22 mouse cellular contexts compared by ENCODE assay signal in genomic region chr1:135755913-135756312, GRCm38 (mm10). TPM values are rescaled to one million over a fixed set of nuclear protein-coding genes. Genes with fewer than 3 reads are reported as not detected.
DNase-seq lines count a peak whose midpoint lies in the region; ATAC-seq and TF ChIP-seq lines count a peak whose summit lies in the region.
"Had no signal": no experiment of that assay in that cellular context is flagged by ENCODE, and none has a peak within 500 bp of the region (broad histone marks: within the 10 kb centered on the region; RNA-seq: fewer than 3 reads in every experiment).

No protein-coding gene starts in this region.

- no peaks in the 10 kb centered on the region for H3K79me2 ChIP-seq in heart, adult 2 months (replicated peaks; ENCODE audit: control insufficient read depth, insufficient read depth, low read length)
- no peaks in the 10 kb centered on the region for H3K79me2 ChIP-seq in C2C12 (ENCODE audit: control insufficient read depth, insufficient read depth)

- H3K27ac ChIP-seq in heart, adult 2 months, result peak overlapping the region; percentile 58
- H3K27ac ChIP-seq in heart, embryonic 11.5 days (ENCODE audit: low read depth, low read length), result no peak overlapping the region
- H3K27ac ChIP-seq in embryonic fibroblast, embryonic 13.5 days (ENCODE audit: insufficient read depth, low read length), result peak overlapping the region; percentile 94
- H3K27ac ChIP-seq in kidney, adult 2 months (ENCODE audit: insufficient read depth, low read depth, low read length), result no peak overlapping the region
- H3K27ac ChIP-seq: forebrain, embryonic 13.5 days; liver, embryonic 12.5 days; macrophage; midbrain, embryonic 13.5 days had no signal

- no peak for TF ChIP-seq EP300 in heart, adult 2 months (IDR thresholded peaks at IDR 0.05; ENCODE audit: insufficient read depth, low read depth, low read length)

- intact Hi-C loops in heart, adult 2 months (cut with DNase I), result no loop called here

- H3K4me2 ChIP-seq in heart, embryonic 11.5 days, result no peak overlapping the region
- H3K4me2 ChIP-seq: forebrain, embryonic 13.5 days; heart, embryonic 12.5 days; liver, embryonic 12.5 days; midbrain, embryonic 13.5 days had no signal

- DNase-seq in heart, adult 2 months, result no peak
- peak; percentile 52 for DNase-seq in 3134 (ENCODE audit: extremely low read depth, insufficient read length, low spot score)
- DNase-seq in kidney, adult 2 months, result no peak
- no peak for DNase-seq in cerebellum, adult 11 months
- DNase-seq in layer of hippocampus, postnatal 25 days (ENCODE audit: extremely low spot score in 1 of 2, low spot score in 1 of 2), result no peak
- DNase-seq: cerebellum, adult 2 months; cerebellum, postnatal 14 days; kidney, adult 18-20 months; kidney, postnatal 36 days; layer of hippocampus, postnatal 36 days; left cerebral cortex, postnatal 4 days; thymus, postnatal 25 days had no signal

- H3K4me1 ChIP-seq in heart, adult 2 months (ENCODE audit: control insufficient read depth, insufficient read depth, low read length), result peaks cover 4% of the 10 kb centered on the region
- H3K4me1 ChIP-seq in heart, embryonic 11.5 days (ENCODE audit: control insufficient read depth, insufficient read depth, low read length), result peaks cover 14% of the 10 kb centered on the region
- 0 out of 2 replicates have a peak, but pooled peaks cover 3% of the 10 kb centered on the region for H3K4me1 ChIP-seq in embryonic fibroblast, embryonic 13.5 days (ENCODE audit: control insufficient read depth, insufficient read depth, low read length)
- H3K4me1 ChIP-seq in kidney, adult 2 months (ENCODE audit: control insufficient read depth, insufficient read depth, low read length), result no peaks in the 10 kb centered on the region
- H3K4me1 ChIP-seq: forebrain, embryonic 13.5 days; liver, embryonic 12.5 days; midbrain, embryonic 13.5 days had no signal

- no peaks in the 10 kb centered on the region for H3K27me3 ChIP-seq in heart, adult 2 months (ENCODE audit: control insufficient read depth, insufficient read depth, low read length)
- H3K27me3 ChIP-seq in heart, embryonic 11.5 days (ENCODE audit: control insufficient read depth, insufficient read depth, low read length), result no peaks in the 10 kb centered on the region
- H3K27me3 ChIP-seq in C2C12 (ENCODE audit: control insufficient read depth, insufficient read depth, insufficient read length), result no peaks in the 10 kb centered on the region
- H3K27me3 ChIP-seq in kidney, adult 2 months (replicated peaks; ENCODE audit: control insufficient read depth, insufficient read depth, low read length), result no peaks in the 10 kb centered on the region
- H3K27me3 ChIP-seq: forebrain, embryonic 13.5 days; heart, embryonic 12.5 days; midbrain, embryonic 13.5 days had no signal

- H3K4me3 ChIP-seq in heart, adult 2 months, result no peak overlapping the region
- no peak overlapping the region for H3K4me3 ChIP-seq in heart, embryonic 11.5 days (ENCODE audit: low read depth, low read length)
- H3K4me3 ChIP-seq in C2C12 (ENCODE audit: insufficient read depth, poor library complexity, severe bottlenecking), result no peak overlapping the region
- no peak overlapping the region for H3K4me3 ChIP-seq in embryonic fibroblast, embryonic 13.5 days (ENCODE audit: insufficient read depth, low read length)
- H3K4me3 ChIP-seq in kidney, adult 2 months (ENCODE audit: insufficient read depth, low read depth, low read length), result no peak overlapping the region
- H3K4me3 ChIP-seq: forebrain, embryonic 13.5 days; heart, embryonic 12.5 days; liver, embryonic 12.5 days; midbrain, embryonic 13.5 days had no signal

- no peak for TF ChIP-seq POLR2A in heart, adult 2 months (IDR thresholded peaks at IDR 0.05; ENCODE audit: insufficient read depth, low read depth, low read length)
- no peak for TF ChIP-seq POLR2A in embryonic fibroblast, embryonic 13.5 days (IDR thresholded peaks at IDR 0.05; ENCODE audit: low read depth, low read length)
- no peak for TF ChIP-seq POLR2A in kidney, adult 2 months (IDR thresholded peaks at IDR 0.05; ENCODE audit: low read depth, low read length)

- H3K9ac ChIP-seq in heart, adult 2 months (ENCODE audit: low read depth, low read length), result no peak overlapping the region
- H3K9ac ChIP-seq in heart, embryonic 11.5 days (ENCODE audit: low read depth, low read length), result no peak overlapping the region
- H3K9ac ChIP-seq: forebrain, embryonic 13.5 days; heart, embryonic 12.5 days; liver, embryonic 12.5 days; midbrain, embryonic 13.5 days had no signal

- WGBS in heart, adult 2 months, result 75% methylated on average over 3 of the region's 3 CpGs
- 84% methylated on average over 3 of the region's 3 CpGs for WGBS in heart, embryonic 11.5 days (ENCODE audit: insufficient replicate concordance)
- WGBS in kidney, adult 2 months, result 80% methylated on average over 3 of the region's 3 CpGs

- ATAC-seq in heart, embryonic 11.5 days (replicated peaks; ENCODE audit: insufficient number of reproducible peaks, low FRiP score, low TSS enrichment), result no peak
- ATAC-seq: forebrain, embryonic 13.5 days; hindbrain, embryonic 16.5 days; liver, embryonic 12.5 days; midbrain, embryonic 13.5 days had no signal

- TF ChIP-seq CTCF in heart, adult 2 months (IDR thresholded peaks at IDR 0.05), result no peak
- no peak for TF ChIP-seq CTCF in C2C12 (IDR thresholded peaks at IDR 0.05; ENCODE audit: control insufficient read depth, insufficient read depth, insufficient read length)
- TF ChIP-seq CTCF in embryonic fibroblast, embryonic 13.5 days (IDR thresholded peaks at IDR 0.05; ENCODE audit: borderline replicate concordance, insufficient read depth, low read length), result no peak
- TF ChIP-seq CTCF in kidney, adult 2 months (conservative IDR thresholded peaks at IDR 0.05; ENCODE audit: insufficient read depth, insufficient read length, low read depth, low read length), result no peak

- no peak overlapping the region for H3ac ChIP-seq in C2C12 (ENCODE audit: control insufficient read depth, insufficient read length, low read depth)

- H3K9me3 ChIP-seq in heart, embryonic 11.5 days (replicated peaks; ENCODE audit: control insufficient read depth, low read length), result no peaks in the 10 kb centered on the region
- H3K9me3 ChIP-seq: forebrain, embryonic 13.5 days; heart, embryonic 12.5 days; liver, embryonic 12.5 days; midbrain, embryonic 13.5 days had no signal

- no peaks in the 10 kb centered on the region for H3K36me3 ChIP-seq in heart, adult 2 months (ENCODE audit: control insufficient read depth, insufficient read depth, low read length)
- peaks cover 8% of the 10 kb centered on the region; the same call in 1 of the 2 replicates for H3K36me3 ChIP-seq in heart, embryonic 11.5 days (ENCODE audit: control insufficient read depth, insufficient read depth, low read length)
- peaks cover 8% of the 10 kb centered on the region for H3K36me3 ChIP-seq in C2C12 (ENCODE audit: control insufficient read depth, insufficient read depth)
- no peaks in the 10 kb centered on the region for H3K36me3 ChIP-seq in kidney, adult 2 months (ENCODE audit: control insufficient read depth, insufficient read depth, low read length)
- H3K36me3 ChIP-seq: midbrain, embryonic 13.5 days had no signal

- H3K79me3 ChIP-seq in C2C12 (ENCODE audit: low read depth), result no peaks in the 10 kb centered on the region

TF ChIP-seq in C2C12, 6 proteins besides CTCF, POLR2A, EP300 and RAD21:
- TF ChIP-seq CEBPB (IDR thresholded peaks at IDR 0.05; ENCODE audit: low read depth), result peak; percentile 90
- TF ChIP-seq FOSL1 (IDR thresholded peaks at IDR 0.05; ENCODE audit: insufficient read depth, low read length, poor library complexity, severe bottlenecking), result no peak
- no peak for TF ChIP-seq USF1 (IDR thresholded peaks at IDR 0.05; ENCODE audit: low read depth)

RNA-seq across cellular contexts. Expression of gene Phlda3, which starts 10.0 kb away (rescaled TPM):
- 10 to 100 TPM in 1 of 2 experiments, 1 to 10 TPM in 1; 8.4 to 11.5 TPM for total RNA-seq in heart, adult 2 months (2021)
- polyA plus RNA-seq in heart, adult 2 months (2012; rRNA removed), result 23.3 and 36.8 TPM in 2 replicates
- polyA plus RNA-seq in heart, embryonic 11.5 days (2014; fragmentation: Nextera tagmentation; extraction: Ambion mirVana), result 61.5 and 68.1 TPM in 2 replicates
- 318 TPM for polyA plus RNA-seq in C2C12 (2012; fragmentation: generic; extraction: Trizol)
- polyA plus RNA-seq in embryonic fibroblast, embryonic 13.5 days (2011; ENCODE audit: insufficient read length, low read depth, missing spikeins), result 147 and 179 TPM in 2 replicates
- polyA plus RNA-seq in kidney, adult 2 months (2012; rRNA removed), result 37.2 and 40.0 TPM in 2 replicates
- 10 to 100 TPM; 17.2 to 22.7 TPM for total RNA-seq in layer of hippocampus, postnatal 25 days (2021)

RNA-seq across cellular contexts. Expression of gene Tnni1, which starts 23.3 kb away (rescaled TPM):
- 1 to 10 TPM in 1 of 2 experiments, under 1 TPM in 1; 0.84 to 1.1 TPM for total RNA-seq in heart, adult 2 months (2021)
- polyA plus RNA-seq in heart, adult 2 months (2012; rRNA removed), result 1.3 and 2.5 TPM in 2 replicates
- polyA plus RNA-seq in heart, embryonic 11.5 days (2014; fragmentation: Nextera tagmentation; extraction: Ambion mirVana), result 3,442 and 3,640 TPM in 2 replicates
- polyA plus RNA-seq in C2C12 (2012; fragmentation: generic; extraction: Trizol), result 44.6 TPM
- 1.1 and 1.5 TPM in 2 replicates for polyA plus RNA-seq in embryonic fibroblast, embryonic 13.5 days (2011; ENCODE audit: insufficient read length, low read depth, missing spikeins)
- 5.8 TPM in 1 of 2 replicates, not detected in the other for polyA plus RNA-seq in kidney, adult 2 months (2012; rRNA removed)
- total RNA-seq in layer of hippocampus, postnatal 25 days (2021), result 1 to 10 TPM; 4.1 to 5.9 TPM
- total RNA-seq: left cerebral cortex, postnatal 4 days; MEL had no signal
- polyA plus RNA-seq: macrophage had no signal

RNA-seq across cellular contexts. Expression of gene Csrp1, which starts 36.1 kb away (rescaled TPM):
- 10 to 100 TPM; 50.1 to 50.5 TPM for total RNA-seq in heart, adult 2 months (2021)
- 99.2 and 128 TPM in 2 replicates for polyA plus RNA-seq in heart, adult 2 months (2012; rRNA removed)
- 183 and 209 TPM in 2 replicates for polyA plus RNA-seq in heart, embryonic 11.5 days (2014; fragmentation: Nextera tagmentation; extraction: Ambion mirVana)
- 427 TPM for polyA plus RNA-seq in C2C12 (2012; fragmentation: generic; extraction: Trizol)
- 453 and 629 TPM in 2 replicates for polyA plus RNA-seq in embryonic fibroblast, embryonic 13.5 days (2011; ENCODE audit: insufficient read length, low read depth, missing spikeins)
- polyA plus RNA-seq in kidney, adult 2 months (2012; rRNA removed), result 122 and 124 TPM in 2 replicates
- 100 to 1,000 TPM; 197 to 219 TPM for total RNA-seq in layer of hippocampus, postnatal 25 days (2021)

Comparison
In these comparisons a context has a peak if more than half of its experiments do, and no peak if none do; other contexts are left out.
1. H3K27ac ChIP-seq: peak in heart, adult 2 months (single experiment) and embryonic fibroblast, embryonic 13.5 days (single experiment); none in heart, embryonic 11.5 days (single experiment) and kidney, adult 2 months (single experiment).
2. RNA of gene Tnni1, which starts 23.3 kb away (polyA plus RNA-seq): 3,442 to 3,640 TPM in heart, embryonic 11.5 days; 44.6 TPM in C2C12 (single experiment), 5.8 TPM in kidney, adult 2 months, 1.3 to 2.5 TPM in heart, adult 2 months and 1.1 to 1.5 TPM in embryonic fibroblast, embryonic 13.5 days; every median in the first group is over 10 times any median in the second.